Mouse (Mus musculus) natural killer cell, adult 2 months (primary cell): ENCODE results near the gene Rdm1.
"Not testable (repeated sequence)": the region's sequence is repeated elsewhere in the genome, so short reads cannot be mapped to it uniquely, and the experiment has no call there.

Experiments used
- DNase-seq, 2 experiments: peaks; one replicate each; pipeline ENCODE4 v3.0.0; 2022; ENCODE audit warnings: low spot score in 2 of 2

Rdm1 gene

DNA sequence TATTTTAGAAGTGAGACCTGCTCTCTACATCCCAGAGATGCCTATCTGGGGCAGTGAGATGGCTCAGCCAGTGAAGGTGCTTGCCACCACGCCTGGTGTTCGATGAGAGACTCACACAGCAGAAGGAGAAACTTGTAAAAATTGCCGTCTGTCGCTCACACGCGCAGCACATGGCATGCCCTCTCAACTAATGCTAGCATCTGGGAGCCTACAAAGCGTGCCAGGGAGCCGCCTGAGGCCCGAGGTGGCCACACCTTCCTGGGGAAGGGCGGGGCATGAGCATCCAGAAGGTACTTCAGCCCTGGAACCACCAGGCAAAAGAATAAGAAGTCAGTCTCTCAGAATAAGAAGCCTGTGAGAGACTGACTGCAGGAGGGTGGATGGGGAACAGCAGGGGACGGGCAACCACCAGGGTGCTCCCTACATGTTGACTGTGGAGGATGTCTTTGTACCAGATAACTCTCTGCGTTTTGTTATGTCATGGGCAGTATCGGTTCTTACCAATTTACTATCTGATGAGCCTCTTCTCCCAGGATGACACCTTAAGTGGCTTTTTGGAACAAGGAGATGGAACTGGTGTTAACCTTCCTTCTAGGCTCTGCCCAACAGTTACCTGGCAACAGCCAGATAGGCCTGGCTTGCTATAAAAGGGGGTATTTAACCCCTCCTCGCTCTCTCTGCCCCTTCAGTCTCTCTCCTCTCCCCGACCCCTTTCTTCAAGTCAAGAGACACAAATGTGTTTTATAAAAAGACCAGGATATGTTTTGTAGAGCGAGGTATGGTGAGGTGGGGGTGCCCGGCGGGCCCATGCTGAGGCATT lies 9.8 kb upstream of the Rdm1 start:
- no peak for DNase-seq

DNA sequence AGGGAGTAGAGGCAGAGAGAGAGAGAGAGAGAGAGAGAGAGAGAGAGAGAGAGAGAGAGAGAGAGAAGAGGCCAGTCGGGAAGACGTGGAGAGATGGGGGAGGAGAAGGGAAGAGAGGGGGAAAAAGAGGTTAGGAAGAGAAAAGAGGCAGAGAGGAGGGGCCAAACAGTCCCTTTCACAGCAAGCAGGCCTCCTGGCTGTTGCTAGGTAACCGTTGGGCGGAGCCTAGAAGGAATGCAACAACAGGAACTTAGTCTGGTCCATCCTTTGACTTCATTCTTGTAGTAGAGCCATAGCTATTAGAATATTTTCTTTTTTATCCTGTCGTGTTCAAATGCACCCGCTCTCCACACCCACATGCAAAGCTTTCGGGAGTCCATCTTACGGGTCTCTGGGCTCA lies 9.1 kb upstream of the Rdm1 start:
- DNase-seq, result peak in 1 of 2 experiments; percentile 19

DNA sequence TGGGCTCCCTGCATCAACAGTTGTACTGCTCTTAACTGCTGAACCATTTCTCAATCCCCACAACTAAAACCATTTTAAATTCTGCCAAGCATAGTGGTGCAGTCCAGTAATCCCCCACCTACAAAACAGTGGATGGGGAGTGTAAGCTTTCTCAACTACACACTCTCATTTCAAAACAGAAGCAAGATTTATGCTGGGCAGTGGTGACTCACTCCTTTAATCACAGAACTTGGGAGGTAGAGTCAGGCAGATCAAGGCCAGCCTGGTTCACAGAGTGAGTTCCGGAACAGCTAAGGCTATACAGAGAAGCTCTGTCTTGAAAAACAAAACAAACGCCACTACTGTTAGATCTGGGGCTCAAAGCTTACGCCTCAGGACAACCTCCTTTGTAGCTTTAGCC lies 8.4 kb upstream of the Rdm1 start:
- DNase-seq, result no peak

DNA sequence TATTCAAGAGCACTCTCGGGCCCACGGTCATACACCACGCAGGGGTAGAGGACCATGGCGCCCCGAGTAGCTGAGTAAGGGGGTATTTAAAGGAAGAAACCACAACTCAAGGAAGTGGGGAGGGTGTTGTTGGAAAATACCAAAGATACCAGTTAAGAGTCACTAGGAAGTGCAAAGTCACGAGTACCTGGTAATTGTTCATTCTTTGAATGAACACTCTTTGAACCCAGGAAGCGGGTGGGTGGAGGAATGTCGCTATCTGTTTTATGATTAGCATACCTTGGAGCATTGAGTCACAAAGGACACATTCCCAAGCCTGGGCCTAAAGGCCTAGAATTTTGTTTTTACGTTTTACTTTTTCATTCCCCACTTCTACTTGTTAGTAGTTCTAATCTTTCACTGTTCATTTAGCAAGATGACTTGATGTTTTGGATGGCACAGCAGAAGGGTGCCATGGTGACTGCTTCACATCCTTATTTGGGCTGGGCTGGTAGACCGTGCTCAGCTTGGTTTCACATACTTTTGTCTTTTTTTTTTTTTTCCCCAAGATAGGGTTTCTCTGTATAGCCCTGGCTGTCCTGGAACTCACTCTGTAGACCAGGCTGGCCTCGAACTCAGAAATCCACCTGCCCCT lies 6.9 kb upstream of the Rdm1 start:
- not testable (repeated sequence) for DNase-seq

DNA sequence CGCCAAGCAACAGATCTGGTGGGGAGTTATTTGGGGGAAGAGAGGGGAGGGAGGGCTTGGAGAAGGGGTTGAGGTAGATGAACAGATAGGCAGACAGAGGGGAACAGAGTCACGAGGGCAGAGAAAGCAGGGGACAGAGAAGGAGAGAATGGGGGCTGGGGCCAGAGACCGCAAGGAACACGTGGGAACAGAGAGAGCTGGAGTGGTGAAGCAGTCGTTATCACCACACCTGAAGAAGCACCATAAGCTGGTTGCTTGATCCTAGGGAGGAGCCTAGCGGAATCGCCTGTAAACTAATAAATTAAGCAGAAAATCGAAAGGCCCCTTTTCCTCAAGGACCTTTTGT lies 373 bp upstream of the Rdm1 start:
- DNase-seq, result no peak

DNA sequence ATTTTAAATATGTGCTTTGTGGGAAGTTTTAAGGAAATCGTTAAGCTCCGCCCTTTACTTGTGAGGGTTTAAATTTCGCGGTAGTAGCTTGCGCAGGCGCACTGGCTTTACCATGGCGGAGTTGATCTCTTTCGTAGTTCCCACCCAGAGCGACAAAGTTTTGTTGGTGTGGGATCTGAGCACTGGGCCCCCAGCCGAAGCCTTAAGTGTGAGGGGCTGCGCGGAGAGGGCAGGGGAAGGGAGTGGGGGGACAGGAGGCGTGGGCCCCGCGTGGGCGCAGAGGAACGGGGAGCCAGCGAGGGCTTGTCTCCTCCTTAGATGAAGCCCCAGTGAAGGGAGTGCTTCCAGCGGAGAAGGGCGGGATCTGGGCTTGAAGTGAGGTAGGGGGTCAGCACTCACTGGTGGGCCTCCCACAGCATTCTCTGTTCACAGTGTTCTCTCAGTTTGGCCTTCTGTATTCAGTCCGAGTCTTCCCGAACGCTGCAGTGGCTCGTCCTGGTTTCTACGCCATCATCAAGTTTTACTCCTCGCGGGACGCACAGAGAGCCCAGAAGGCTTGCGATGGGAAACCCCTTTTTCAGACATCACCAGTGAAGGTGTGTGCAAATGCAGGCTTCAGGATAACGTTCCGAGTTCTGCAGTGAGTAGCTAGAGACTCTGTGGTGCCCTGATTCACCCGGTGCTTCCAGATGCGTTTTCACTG lies 1.0 kb downstream of the Rdm1 start:
- DNase-seq, result peak; percentile 83 to 85

DNA sequence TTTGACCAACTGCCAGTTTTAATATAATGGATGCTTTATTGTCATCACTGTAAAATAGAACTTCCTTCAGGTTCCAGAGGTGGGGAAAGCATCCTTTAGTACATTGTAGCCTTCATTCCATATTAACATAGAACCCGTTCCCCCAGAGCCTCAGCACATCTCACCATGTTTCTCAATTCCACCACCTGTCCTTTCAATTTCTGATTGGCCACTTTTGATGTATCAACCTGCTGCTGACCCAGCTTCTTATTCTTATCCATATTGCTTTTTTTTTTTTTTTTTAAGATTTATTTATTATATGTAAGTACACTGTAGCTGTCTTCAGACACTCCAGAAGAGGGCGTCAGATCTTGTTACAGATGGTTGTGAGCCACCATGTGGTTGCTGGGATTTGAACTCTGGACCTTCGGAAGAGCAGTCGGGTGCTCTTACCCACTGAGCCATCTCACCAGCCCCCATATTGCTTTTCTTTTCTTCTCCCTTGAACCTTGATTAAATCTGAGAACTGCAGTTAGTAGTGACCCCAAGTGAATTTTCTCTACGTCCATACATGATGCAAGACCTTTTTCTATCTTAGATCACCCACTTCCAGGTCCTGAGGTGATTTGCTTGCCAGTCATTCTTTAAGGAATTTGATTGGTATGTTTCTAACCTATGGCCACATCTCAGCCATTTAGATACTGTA lies 1.9 kb downstream of the Rdm1 start:
- DNase-seq, result not testable (repeated sequence)

DNA sequence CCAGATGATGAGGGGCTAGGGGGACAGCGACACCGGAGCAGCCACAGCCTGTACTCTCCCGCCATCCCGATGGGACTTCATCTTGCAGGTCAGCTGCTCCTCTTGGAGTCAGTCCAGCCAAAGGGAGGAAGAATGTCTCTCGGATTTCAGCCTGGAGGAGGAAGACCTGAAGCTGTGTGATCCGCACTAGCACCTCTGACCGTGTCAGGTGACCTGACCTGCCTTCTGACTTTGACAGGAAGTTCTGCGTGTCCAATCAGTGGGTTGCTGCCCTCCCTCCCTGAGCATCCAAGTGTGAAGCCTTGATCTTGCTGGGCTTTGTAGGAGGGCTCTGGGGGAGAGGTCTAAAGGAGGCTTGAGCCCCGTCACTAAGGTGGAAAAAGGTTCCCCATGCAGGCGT lies 8.7 kb downstream of the Rdm1 start:
- DNase-seq, result no peak

- no peak for DNase-seq
Measured at GRCm38 (mm10) chr11:101639761-101640160, 12.8 kb downstream of the Rdm1 start.

DNA sequence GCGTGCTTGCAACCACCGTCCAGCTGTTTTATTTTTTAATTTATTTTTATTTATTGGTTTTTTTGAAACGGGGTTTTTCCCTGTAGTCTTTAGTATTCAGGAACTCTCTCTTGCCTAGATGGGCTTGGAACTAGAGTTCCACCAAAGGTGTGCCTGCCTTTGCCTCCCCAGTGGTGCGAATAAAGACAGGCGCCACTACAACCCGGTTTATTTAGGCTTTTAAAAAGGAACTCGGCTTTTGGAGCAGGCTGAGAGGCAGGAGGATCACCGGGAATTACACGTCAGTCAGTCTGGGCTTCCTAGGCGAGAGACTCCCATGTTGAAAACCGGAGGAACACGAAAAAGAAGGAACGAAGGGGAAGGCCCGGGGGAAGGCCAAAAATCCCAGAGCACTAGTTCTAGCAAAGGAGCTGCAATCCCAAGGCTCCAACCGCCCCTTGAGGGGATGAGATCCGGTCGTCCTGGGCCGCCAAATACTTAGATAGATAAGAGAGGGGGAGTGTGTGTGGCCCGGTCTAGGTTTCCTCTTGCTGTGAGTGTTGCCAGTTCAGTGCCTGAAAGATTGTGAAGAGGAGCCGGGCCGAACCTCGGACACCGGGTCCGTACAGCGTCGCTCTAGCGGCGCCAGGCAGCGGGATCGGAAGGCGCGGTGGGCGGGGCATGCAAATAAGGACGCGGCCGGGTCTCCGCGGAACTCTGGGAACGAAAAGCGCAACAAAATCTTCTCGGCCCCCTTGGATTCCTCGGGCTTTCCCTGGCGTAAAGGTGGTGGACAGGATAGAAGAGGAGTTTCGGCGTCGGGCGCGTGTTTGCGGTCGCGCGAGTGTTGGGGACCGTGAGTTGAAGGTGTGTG lies 14.1 kb downstream of the Rdm1 start:
- DNase-seq, result peak; percentile 76 to 79

- DNase-seq, result peak; percentile 31 to 42
Measured at GRCm38 (mm10) chr11:101641710-101642642, 15.0 kb downstream of the Rdm1 start.

- DNase-seq, result no peak
Measured at GRCm38 (mm10) chr11:101642931-101643330, 15.9 kb downstream of the Rdm1 start.

DNA sequence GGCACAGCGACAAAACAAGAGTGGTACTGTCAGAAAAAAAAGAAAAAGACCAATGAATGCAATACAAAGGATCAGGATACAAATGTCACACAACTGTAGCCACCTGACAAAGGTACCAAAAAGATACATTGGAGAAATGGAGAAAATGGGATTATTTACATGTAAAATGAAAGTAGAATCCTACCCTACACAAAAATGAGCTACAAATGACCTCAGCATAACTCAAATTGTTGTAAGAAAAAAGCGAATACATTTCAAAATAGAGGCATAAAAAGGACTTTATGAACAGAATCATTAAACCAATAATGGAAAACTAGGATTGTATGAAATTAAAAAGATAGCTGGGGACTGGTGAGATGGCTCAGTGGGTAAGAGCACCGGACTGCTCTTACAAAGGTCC lies 17.6 kb downstream of the Rdm1 start:
- DNase-seq, result no peak

DNA sequence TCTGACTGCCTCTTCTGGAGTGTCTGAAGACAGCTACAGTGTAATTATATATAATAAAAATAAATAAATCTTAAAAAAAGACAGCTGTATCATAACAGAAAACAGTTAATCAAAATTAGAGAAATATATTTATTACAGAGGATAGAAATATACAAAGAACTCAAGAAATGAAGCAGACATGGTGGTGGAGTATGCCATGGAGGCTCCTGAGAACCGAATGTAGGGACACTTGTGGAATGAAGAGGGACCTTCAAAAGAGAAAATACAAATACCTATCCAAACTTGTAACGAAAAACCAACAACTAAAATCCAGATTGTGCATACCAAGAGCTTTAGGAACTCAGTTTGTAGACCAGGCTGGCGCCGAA lies 18.0 kb downstream of the Rdm1 start:
- not testable (repeated sequence) for DNase-seq

DNA sequence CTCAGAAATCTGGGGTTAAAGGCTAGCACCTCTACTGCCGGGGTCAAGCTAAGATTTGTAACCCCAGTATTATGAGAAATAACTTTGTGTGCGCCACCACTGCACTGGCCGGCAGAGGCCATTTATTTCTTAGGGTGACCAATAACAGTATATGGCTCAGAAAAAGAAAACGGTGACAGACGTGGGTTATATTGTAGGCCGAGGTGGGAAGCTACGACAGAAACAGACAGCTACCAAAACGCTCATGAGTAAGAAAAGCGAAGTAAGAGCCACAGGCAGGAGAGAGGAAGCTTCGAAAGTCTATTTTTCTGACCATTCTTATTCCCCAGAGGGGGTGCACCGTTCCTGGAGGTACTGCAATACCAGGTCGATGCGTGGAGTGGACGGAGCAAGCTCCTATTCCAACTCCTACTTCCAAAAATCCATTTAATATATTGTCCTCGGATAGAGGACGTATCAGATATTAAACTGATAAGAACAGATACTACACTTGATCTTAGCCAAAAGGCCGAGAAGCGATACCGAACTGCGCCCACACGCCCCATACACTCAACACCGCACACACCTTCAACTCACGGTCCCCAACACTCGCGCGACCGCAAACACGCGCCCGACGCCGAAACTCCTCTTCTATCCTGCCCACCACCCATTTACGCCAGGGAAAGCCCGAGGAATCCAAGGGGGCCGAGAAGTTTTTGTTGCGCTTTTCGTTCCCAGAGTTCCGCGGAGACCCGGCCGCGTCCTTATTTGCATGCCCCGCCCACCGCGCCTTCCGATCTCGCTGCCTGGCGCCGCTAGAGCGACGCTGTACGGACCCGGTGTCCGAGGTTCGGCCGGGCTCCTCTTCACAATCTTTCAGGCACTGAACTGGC lies 18.7 kb downstream of the Rdm1 start:
- peak; percentile 73 for DNase-seq

GRCm38 (mm10) chr11:101646283-101646794 lies 19.3 kb downstream of the Rdm1 start:
- not testable (repeated sequence) for DNase-seq

- not testable (repeated sequence) for DNase-seq
Measured at GRCm38 (mm10) chr11:101647093-101647492, 20.1 kb downstream of the Rdm1 start.

DNA sequence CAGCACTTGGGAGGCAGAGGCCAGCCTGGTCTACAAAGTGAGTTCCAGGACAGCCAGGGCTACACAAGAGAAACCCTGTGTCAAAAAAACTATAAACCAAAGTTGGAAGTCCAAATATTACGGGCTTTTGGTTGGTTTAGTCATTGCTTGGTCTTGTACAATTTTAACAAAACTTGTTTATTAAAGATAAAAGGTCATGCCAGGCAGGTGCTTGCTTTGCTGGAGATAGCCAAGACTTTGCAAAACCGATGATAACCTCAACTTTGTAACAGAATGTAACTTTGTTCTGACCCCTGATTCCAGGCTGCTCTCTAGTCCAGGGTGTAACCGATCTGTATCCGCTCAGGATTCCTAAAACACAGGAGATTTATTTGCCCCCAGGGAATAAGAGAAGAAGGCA lies 29.4 kb downstream of the Rdm1 start:
- no peak for DNase-seq

- DNase-seq, result no peak
Measured at GRCm38 (mm10) chr11:101657528-101657885, 30.5 kb downstream of the Rdm1 start.
